Mouse (Mus musculus): ENCODE data around the gene Ift57.

The Ift57 gene

DNA sequence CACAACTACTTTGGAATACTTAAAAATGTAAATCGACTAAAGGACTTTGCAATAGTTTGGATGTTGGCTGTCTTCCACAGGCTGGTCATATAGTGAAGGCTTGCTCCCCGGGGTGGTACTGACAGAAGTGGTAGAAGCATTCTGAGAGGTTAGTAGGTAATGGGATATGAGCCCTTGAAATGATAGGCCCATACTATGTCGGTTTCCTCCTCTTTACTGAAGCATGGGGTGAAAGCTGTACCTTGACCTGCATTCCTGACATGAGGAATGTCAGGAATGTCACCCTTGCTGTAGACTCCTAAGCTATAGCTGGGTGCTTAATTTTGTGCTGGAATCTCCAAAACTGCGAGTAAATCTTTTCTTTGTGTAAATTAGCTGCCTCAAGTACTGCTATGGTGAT lies 115.4 kb downstream of the Ift57 start:
- Histone ChIP-seq H3K4me1 (replicated peaks; ENCODE audit: low read depth, low read length) (peaks cover 8% of the 10 kb centered on the region; the same call in 1 of the 2 replicates), H3K27me3 (ENCODE audit: insufficient read depth, low read length) (peaks cover 9% of the 10 kb centered on the region), H3K4me3 (replicated peaks; ENCODE audit: low read length) (no peak overlapping the region), H3K36me3 (ENCODE audit: insufficient read depth, low read length) (no peaks in the 10 kb centered on the region), H3K9me3 (ENCODE audit: low read length) (no peaks in the 10 kb centered on the region)
- no peak for TF ChIP-seq NANOG (IDR thresholded peaks at IDR 0.05; ENCODE audit: borderline replicate concordance, low read length)
- no peak for TF ChIP-seq POU5F1 (IDR thresholded peaks at IDR 0.05; ENCODE audit: borderline replicate concordance, low read length)
- no peak for TF ChIP-seq CTCF (conservative IDR thresholded peaks at IDR 0.05; ENCODE audit: low read length)

Data from E14TG2a.4 (cell line).